Mouse (Mus musculus) C2C12 (cell line): ENCODE results near the gene Gng4. TPM values are rescaled to one million over a fixed set of nuclear protein-coding genes. Genes with fewer than 3 reads are reported as not detected.

ENCODE experiments used
- H3K27me3 ChIP-seq: one replicate; pipeline ENCODE4 v1.6.1; 2011; ENCODE audit not compliant: control insufficient read depth, insufficient read depth, insufficient read length
- H3K36me3 ChIP-seq: one replicate; pipeline ENCODE4 v1.6.1; 2011; ENCODE audit not compliant: control insufficient read depth, insufficient read depth
- H3K4me3 ChIP-seq: one replicate; pipeline ENCODE4 v1.5.1; 2011; ENCODE audit warnings: mild to moderate bottlenecking, control low read depth; ENCODE audit not compliant: poor library complexity, insufficient read depth, severe bottlenecking
- H3K79me2 ChIP-seq: one replicate; pipeline ENCODE4 v1.6.1; 2011; ENCODE audit not compliant: control insufficient read depth, insufficient read depth
- H3K79me3 ChIP-seq: one replicate; pipeline ENCODE4 v1.6.1; 2011; ENCODE audit warnings: low read depth, control low read depth
- H3ac ChIP-seq: one replicate; pipeline ENCODE3; 2011; ENCODE audit warnings: low read depth; ENCODE audit not compliant: control insufficient read depth, insufficient read length
- CEBPB ChIP-seq: IDR thresholded peaks from one replicate; pipeline ENCODE4 v1.6.1; 2011; ENCODE audit warnings: low read depth, mild to moderate bottlenecking, control low read depth, moderate library complexity
- CTCF ChIP-seq: IDR thresholded peaks from one replicate; pipeline ENCODE4 v1.5.1; 2011; ENCODE audit not compliant: control insufficient read depth, insufficient read depth, insufficient read length
- FOSL1 ChIP-seq: IDR thresholded peaks from one replicate; pipeline ENCODE4 v1.8.0; 2011; ENCODE audit warnings: mild to moderate bottlenecking, low read length; ENCODE audit not compliant: poor library complexity, insufficient read depth, severe bottlenecking
- MAX ChIP-seq: IDR thresholded peaks from one replicate; pipeline ENCODE4 v1.6.1; 2011; ENCODE audit warnings: mild to moderate bottlenecking, control low read depth
- MYOD1 ChIP-seq: IDR thresholded peaks from one replicate; pipeline ENCODE4 v1.6.1; 2011; ENCODE audit warnings: low read depth; ENCODE audit not compliant: control insufficient read depth, insufficient read length
- MYOG ChIP-seq: IDR thresholded peaks from one replicate; pipeline ENCODE4 v1.6.1; 2011; ENCODE audit not compliant: control insufficient read depth, insufficient read length; ENCODE audit errors: extremely low read depth
- USF1 ChIP-seq: IDR thresholded peaks from one replicate; pipeline ENCODE4 v1.6.1; 2011; ENCODE audit warnings: low read depth, mild to moderate bottlenecking, control low read depth, moderate library complexity
- polyA plus RNA-seq: library from polyadenylated mRNA; unstranded; fragments of >200 nt; fragmentation: generic; extraction: Trizol; gene quantifications from one replicate; pipeline ENCODE4 v1.2.1, GENCODE M21; 2012; ENCODE audit warnings: missing spikeins

Gng4 gene
- polyA plus RNA-seq, 1 experiment = 0.04 TPM

DNA sequence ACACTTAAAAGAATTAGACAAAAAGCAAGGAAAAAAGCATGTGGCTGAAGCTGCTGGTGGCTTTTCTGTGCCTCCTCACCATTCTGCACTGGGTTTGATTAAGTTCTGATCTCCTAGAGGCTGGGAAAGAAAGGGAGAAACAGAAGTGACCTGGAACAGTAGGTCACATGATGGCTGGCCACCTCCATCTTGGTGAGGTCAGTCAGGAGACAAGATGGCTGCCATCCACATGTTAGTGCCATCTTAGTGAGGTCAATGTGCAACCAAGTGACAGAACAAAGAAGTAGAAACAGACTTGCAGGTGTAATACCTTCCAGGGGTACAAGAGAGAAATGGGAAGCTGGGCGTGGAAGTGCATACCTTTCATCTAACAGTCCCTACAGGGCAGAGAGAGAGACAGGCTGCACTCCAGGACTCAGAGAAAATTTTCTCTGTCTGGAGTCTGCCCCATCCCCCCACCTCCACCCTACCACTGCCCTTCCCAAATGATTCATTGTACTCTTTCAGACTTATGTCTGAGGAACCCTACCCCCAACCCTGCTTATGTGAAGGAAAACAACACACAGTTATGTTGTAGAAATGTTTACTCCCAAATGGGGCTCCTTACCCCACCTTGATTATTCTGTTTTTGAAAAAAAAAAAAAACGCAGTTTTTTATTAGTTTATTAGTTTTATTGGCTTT lies 83.4 kb downstream of the Gng4 start:
- H3K36me3 ChIP-seq = no peaks in the 10 kb centered on the region
- no peaks in the 10 kb centered on the region for H3K27me3 ChIP-seq
- no peak overlapping the region for H3ac ChIP-seq
- H3K79me2 ChIP-seq = no peaks in the 10 kb centered on the region
- TF ChIP-seq MAX (no peak), FOSL1 (no peak), MYOD1 (no peak), USF1 (peak; percentile 81), CTCF (no peak)
- no peak overlapping the region for H3K4me3 ChIP-seq
- H3K79me3 ChIP-seq = no peaks in the 10 kb centered on the region

DNA sequence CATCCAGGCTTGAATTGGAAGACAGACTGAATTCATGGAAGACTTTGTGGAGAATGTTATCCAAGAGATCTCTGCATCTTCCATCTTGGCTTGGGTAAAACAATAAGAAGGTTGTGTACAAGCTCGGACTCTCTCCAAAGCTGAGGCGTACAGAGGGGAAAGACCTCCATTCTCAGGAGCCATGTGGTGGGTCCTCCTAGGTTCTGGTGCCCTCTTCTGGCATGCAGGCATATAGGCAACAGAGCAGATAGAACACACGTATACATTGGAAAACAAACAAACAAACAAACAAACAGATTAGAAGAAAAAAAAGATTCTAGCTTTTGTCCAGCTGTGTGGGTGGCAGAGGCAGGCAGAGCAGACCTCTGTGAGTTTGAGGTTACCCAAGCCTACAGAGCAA lies 84.1 kb downstream of the Gng4 start:
- no peaks in the 10 kb centered on the region for H3K27me3 ChIP-seq
- H3K79me2 ChIP-seq = no peaks in the 10 kb centered on the region
- no peak overlapping the region for H3K4me3 ChIP-seq
- H3K36me3 ChIP-seq = no peaks in the 10 kb centered on the region
- no peaks in the 10 kb centered on the region for H3K79me3 ChIP-seq
- TF ChIP-seq MYOG (no peak), USF1 (no peak), MAX (no peak), FOSL1 (no peak), CTCF (no peak), CEBPB (no peak), MYOD1 (no peak)
- no peak overlapping the region for H3ac ChIP-seq

Other genes with a start within 250 kb of the Gng4 start
- 1.7 TPM for gene Lyst, start 193.7 kb upstream of the Gng4 start, polyA plus RNA-seq
- 16.8 TPM for gene B3galnt2, start 170.4 kb downstream of the Gng4 start, polyA plus RNA-seq